Mouse (Mus musculus): ENCODE results near the gene Gm20388. TPM values are rescaled to one million over a fixed set of nuclear protein-coding genes. Genes with fewer than 3 reads are reported as not detected.

Gm20388 gene
- polyA plus RNA-seq, 1 experiment from 2014 or later: not detected

- 75% methylated on average over 17 of the region's 17 CpGs for WGBS
- Histone ChIP-seq H3K4me3 (ENCODE audit: control insufficient read depth in 1 of 2, insufficient read depth in 1 of 2, low read depth in 1 of 2, low read length in 2 of 2) (peak overlapping the region; percentile 63 to 68; a peak in 3 of 4 replicates), H3K36me3 (ENCODE audit: control insufficient read depth, insufficient read depth, low read length) (peaks cover 5% of the 10 kb centered on the region; the same call in 1 of the 2 replicates), H3K4me2 (ENCODE audit: low read length) (peak overlapping the region; percentile 96), H3K4me1 (ENCODE audit: control insufficient read depth in 2 of 2, insufficient read depth in 2 of 2, low read length in 2 of 2) (peaks cover 0 to 19% of the 10 kb centered on the region in 2 experiments; a peak in 1 of 4 replicates), H3K27ac (replicated peaks in 1 of 2; ENCODE audit: control insufficient read depth in 1 of 2, insufficient read depth in 1 of 2, low read depth in 2 of 2, low read length in 2 of 2) (no peak overlapping the region), H3K9me3 (ENCODE audit: control insufficient read depth, low read length) (no peaks in the 10 kb centered on the region), H3K27me3 (ENCODE audit: control insufficient read depth, insufficient read depth, low read length) (peaks cover 62% of the 10 kb centered on the region), H3K9ac (ENCODE audit: low read length) (peak overlapping the region; percentile 75; the same call in 1 of the 2 replicates)
- ATAC-seq (ENCODE audit: insufficient number of reproducible peaks, insufficient read depth, low FRiP score, low read depth): no peak
Measured at GRCm38 (mm10) chr8:122675596-122676420, 2765.2 kb downstream of the Gm20388 start.

- Histone ChIP-seq H3K4me3 (ENCODE audit: control insufficient read depth in 1 of 2, insufficient read depth in 1 of 2, low read depth in 1 of 2, low read length in 2 of 2) (peak overlapping the region; percentile 63 to 68), H3K4me2 (ENCODE audit: low read length) (peak overlapping the region; percentile 96), H3K9ac (ENCODE audit: low read length) (peak overlapping the region; percentile 75), H3K36me3 (ENCODE audit: control insufficient read depth, insufficient read depth, low read length) (peaks cover 5% of the 10 kb centered on the region; the same call in 1 of the 2 replicates), H3K4me1 (ENCODE audit: control insufficient read depth in 2 of 2, insufficient read depth in 2 of 2, low read length in 2 of 2) (peaks cover 0 to 19% of the 10 kb centered on the region in 2 experiments; a peak in 1 of 4 replicates), H3K9me3 (ENCODE audit: control insufficient read depth, low read length) (no peaks in the 10 kb centered on the region), H3K27ac (replicated peaks in 1 of 2; ENCODE audit: control insufficient read depth in 1 of 2, insufficient read depth in 1 of 2, low read depth in 2 of 2, low read length in 2 of 2) (peak overlapping the region; percentile 31 to 77), H3K27me3 (ENCODE audit: control insufficient read depth, insufficient read depth, low read length) (peaks cover 69% of the 10 kb centered on the region)
- 13% methylated on average over 16 of the region's 16 CpGs for WGBS
- no peak for ATAC-seq (ENCODE audit: insufficient number of reproducible peaks, insufficient read depth, low FRiP score, low read depth)
Measured at GRCm38 (mm10) chr8:122676621-122677480, 2766.2 kb downstream of the Gm20388 start.

- WGBS: 1% methylated on average over 29 of the region's 35 CpGs
- H3K36me3 ChIP-seq (ENCODE audit: control insufficient read depth, insufficient read depth, low read length): peaks cover 5% of the 10 kb centered on the region; the same call in 1 of the 2 replicates
- peak overlapping the region; percentile 63 to 68 for H3K4me3 ChIP-seq (ENCODE audit: control insufficient read depth in 1 of 2, insufficient read depth in 1 of 2, low read depth in 1 of 2, low read length in 2 of 2)
- H3K9ac ChIP-seq (ENCODE audit: low read length): peak overlapping the region; percentile 75
- H3K9me3 ChIP-seq (ENCODE audit: control insufficient read depth, low read length): no peaks in the 10 kb centered on the region
- no peak for ATAC-seq (ENCODE audit: insufficient number of reproducible peaks, insufficient read depth, low FRiP score, low read depth)
- peak overlapping the region; percentile 96 for H3K4me2 ChIP-seq (ENCODE audit: low read length)
- H3K4me1 ChIP-seq (ENCODE audit: control insufficient read depth in 2 of 2, insufficient read depth in 2 of 2, low read length in 2 of 2): peaks cover 0 to 19% of the 10 kb centered on the region in 2 experiments; a peak in 1 of 4 replicates
- H3K27me3 ChIP-seq (ENCODE audit: control insufficient read depth, insufficient read depth, low read length): peaks cover 75% of the 10 kb centered on the region
- peak overlapping the region; percentile 34 to 77; a peak in 3 of 4 replicates for H3K27ac ChIP-seq (replicated peaks in 1 of 2; ENCODE audit: control insufficient read depth in 1 of 2, insufficient read depth in 1 of 2, low read depth in 2 of 2, low read length in 2 of 2)
Measured at GRCm38 (mm10) chr8:122677481-122678021, 2766.9 kb downstream of the Gm20388 start.

GRCm38 (mm10) chr8:122678061-122678895 lies 2767.6 kb downstream of the Gm20388 start:
- Histone ChIP-seq H3K9me3 (ENCODE audit: control insufficient read depth, low read length) (no peaks in the 10 kb centered on the region), H3K4me3 (ENCODE audit: control insufficient read depth in 1 of 2, insufficient read depth in 1 of 2, low read depth in 1 of 2, low read length in 2 of 2) (peak overlapping the region; percentile 63 to 68), H3K27me3 (ENCODE audit: control insufficient read depth, insufficient read depth, low read length) (peaks cover 72% of the 10 kb centered on the region), H3K4me1 (ENCODE audit: control insufficient read depth in 2 of 2, insufficient read depth in 2 of 2, low read length in 2 of 2) (peaks cover 0 to 19% of the 10 kb centered on the region in 2 experiments; a peak in 1 of 4 replicates), H3K4me2 (ENCODE audit: low read length) (peak overlapping the region; percentile 96), H3K9ac (ENCODE audit: low read length) (peak overlapping the region; percentile 75), H3K36me3 (ENCODE audit: control insufficient read depth, insufficient read depth, low read length) (no peaks in the 10 kb centered on the region), H3K27ac (replicated peaks in 1 of 2; ENCODE audit: control insufficient read depth in 1 of 2, insufficient read depth in 1 of 2, low read depth in 2 of 2, low read length in 2 of 2) (peak overlapping the region; percentile 34 to 77; a peak in 3 of 4 replicates)
- WGBS: under 1% methylated on average over 58 of the region's 127 CpGs
- peak; percentile 73 for ATAC-seq (ENCODE audit: insufficient number of reproducible peaks, insufficient read depth, low FRiP score, low read depth)

GRCm38 (mm10) chr8:122678896-122679210 lies 2768.2 kb downstream of the Gm20388 start:
- Histone ChIP-seq H3K36me3 (ENCODE audit: control insufficient read depth, insufficient read depth, low read length) (no peaks in the 10 kb centered on the region), H3K27ac (replicated peaks in 1 of 2; ENCODE audit: control insufficient read depth in 1 of 2, insufficient read depth in 1 of 2, low read depth in 2 of 2, low read length in 2 of 2) (peak overlapping the region in 1 of 2 experiments; percentile 77; a peak in 1 of 4 replicates), H3K27me3 (ENCODE audit: control insufficient read depth, insufficient read depth, low read length) (peaks cover 69% of the 10 kb centered on the region), H3K9me3 (ENCODE audit: control insufficient read depth, low read length) (no peaks in the 10 kb centered on the region), H3K4me2 (ENCODE audit: low read length) (peak overlapping the region; percentile 96), H3K4me3 (ENCODE audit: control insufficient read depth in 1 of 2, insufficient read depth in 1 of 2, low read depth in 1 of 2, low read length in 2 of 2) (peak overlapping the region; percentile 63 to 68), H3K4me1 (ENCODE audit: control insufficient read depth in 2 of 2, insufficient read depth in 2 of 2, low read length in 2 of 2) (peaks cover 0 to 19% of the 10 kb centered on the region in 2 experiments; a peak in 1 of 4 replicates), H3K9ac (ENCODE audit: low read length) (peak overlapping the region; percentile 75)
- WGBS: 1% methylated on average over 14 of the region's 14 CpGs
- no peak for ATAC-seq (ENCODE audit: insufficient number of reproducible peaks, insufficient read depth, low FRiP score, low read depth)

GRCm38 (mm10) chr8:122679325-122679920 lies 2768.8 kb downstream of the Gm20388 start:
- H3K4me3 ChIP-seq (ENCODE audit: control insufficient read depth in 1 of 2, insufficient read depth in 1 of 2, low read depth in 1 of 2, low read length in 2 of 2): no peak overlapping the region; a peak in 1 of 4 replicates
- H3K4me1 ChIP-seq (ENCODE audit: control insufficient read depth in 2 of 2, insufficient read depth in 2 of 2, low read length in 2 of 2): peaks cover 0 to 19% of the 10 kb centered on the region in 2 experiments; a peak in 1 of 4 replicates
- H3K27me3 ChIP-seq (ENCODE audit: control insufficient read depth, insufficient read depth, low read length): peaks cover 69% of the 10 kb centered on the region
- ATAC-seq (ENCODE audit: insufficient number of reproducible peaks, insufficient read depth, low FRiP score, low read depth): no peak
- H3K4me2 ChIP-seq (ENCODE audit: low read length): peak overlapping the region; percentile 96
- H3K9me3 ChIP-seq (ENCODE audit: control insufficient read depth, low read length): no peaks in the 10 kb centered on the region
- no peaks in the 10 kb centered on the region for H3K36me3 ChIP-seq (ENCODE audit: control insufficient read depth, insufficient read depth, low read length)
- H3K9ac ChIP-seq (ENCODE audit: low read length): 0 out of 2 replicates have a peak overlapping the region, but pooled peaks have one; percentile 3
- 28% methylated on average over 11 of the region's 11 CpGs for WGBS
- H3K27ac ChIP-seq (replicated peaks in 1 of 2; ENCODE audit: control insufficient read depth in 1 of 2, insufficient read depth in 1 of 2, low read depth in 2 of 2, low read length in 2 of 2): no peak overlapping the region

Data from heart, embryonic 14.5 days (tissue).